Mouse (Mus musculus) mature B cell (primary cell): ENCODE measurements at regions not wholly inside any gene's neighbourhood (a gene's known extent, or its start where the extent isn't known, plus 50 kb on each side); places are given as distances from the start of the nearest gene placed in this dataset.

Source experiments
- in situ Hi-C: fragments of 300-500 bp; cut with MboI; formaldehyde crosslinking; loops from 2 replicates; pipeline ENCODE4 v1.14.3; 2019

- in situ Hi-C loops, result no loop called here
Measured at GRCm38 (mm10) chr14:120661111-120661510, 182.9 kb downstream of the Rap2a start.

GRCm38 (mm10) chr14:120669665-120670064 lies 191.4 kb downstream of the Rap2a start:
- in situ Hi-C loops, result no loop called here

- in situ Hi-C loops, result no loop called here
Measured at GRCm38 (mm10) chr14:120675752-120676151, 197.5 kb downstream of the Rap2a start.

- in situ Hi-C loops, result no loop called here
Measured at GRCm38 (mm10) chr14:120678533-120678932, 200.3 kb downstream of the Rap2a start.

- in situ Hi-C loops, result no loop called here
Measured at GRCm38 (mm10) chr14:120679072-120679471, 200.8 kb downstream of the Rap2a start.

GRCm38 (mm10) chr14:120680272-120680671 lies 202.0 kb downstream of the Rap2a start:
- in situ Hi-C loops, result no loop called here

GRCm38 (mm10) chr14:120685263-120685662 lies 207.0 kb downstream of the Rap2a start:
- in situ Hi-C loops, result no loop called here

- in situ Hi-C loops, result no loop called here
Measured at GRCm38 (mm10) chr14:120685877-120686276, 207.6 kb downstream of the Rap2a start.

- in situ Hi-C loops, result no loop called here
Measured at GRCm38 (mm10) chr14:120686751-120687150, 208.5 kb downstream of the Rap2a start.

GRCm38 (mm10) chr14:120699378-120699777 lies 211.6 kb upstream of the Ipo5 start:
- in situ Hi-C loops, result no loop called here

GRCm38 (mm10) chr14:120705301-120705801 lies 205.7 kb upstream of the Ipo5 start:
- in situ Hi-C loops, result no loop called here

GRCm38 (mm10) chr14:120710782-120711181 lies 200.2 kb upstream of the Ipo5 start:
- in situ Hi-C loops, result no loop called here

GRCm38 (mm10) chr14:120720464-120721445 lies 190.3 kb upstream of the Ipo5 start:
- in situ Hi-C loops, result no loop called here

- in situ Hi-C loops, result no loop called here
Measured at GRCm38 (mm10) chr14:120721593-120722461, 189.2 kb upstream of the Ipo5 start.

- in situ Hi-C loops, result no loop called here
Measured at GRCm38 (mm10) chr14:120722546-120723112, 188.4 kb upstream of the Ipo5 start.

- in situ Hi-C loops, result no loop called here
Measured at GRCm38 (mm10) chr14:120728107-120728506, 182.9 kb upstream of the Ipo5 start.

- in situ Hi-C loops, result no loop called here
Measured at GRCm38 (mm10) chr14:120730226-120730625, 180.8 kb upstream of the Ipo5 start.

GRCm38 (mm10) chr14:120731679-120732281 lies 179.2 kb upstream of the Ipo5 start:
- in situ Hi-C loops, result no loop called here

- in situ Hi-C loops, result no loop called here
Measured at GRCm38 (mm10) chr14:120732400-120733138, 178.5 kb upstream of the Ipo5 start.

GRCm38 (mm10) chr14:120741492-120742054 lies 169.5 kb upstream of the Ipo5 start:
- in situ Hi-C loops, result no loop called here
